Mouse (Mus musculus) CH12.LX (cell line): ENCODE results near the gene Kalrn.

ENCODE experiments used
- CTCF ChIP-seq, 2 experiments: IDR thresholded peaks in 1 of 2; conservative IDR thresholded peaks in 1 of 2; 2 replicates each; pipeline ENCODE4 v1.5.1; 2011 to 2012; ENCODE audit warnings: low read depth in 2 of 2, low read length in 2 of 2, improper control_type of control experiment in 1 of 2, inconsistent platforms in 1 of 2, mild to moderate bottlenecking in 1 of 2, moderate library complexity in 1 of 2
- E2F4 ChIP-seq: IDR thresholded peaks from 2 replicates; pipeline ENCODE4 v1.6.1; 2011; ENCODE audit warnings: low read depth, low read length, improper control_type of control experiment; ENCODE audit not compliant: insufficient replicate concordance
- EP300 ChIP-seq: IDR thresholded peaks from 2 replicates; pipeline ENCODE4 v1.6.1; 2011; ENCODE audit warnings: low read length, improper control_type of control experiment
- JUND ChIP-seq: conservative IDR thresholded peaks from 2 replicates; pipeline ENCODE4 v1.6.1; 2011; ENCODE audit warnings: low read depth, low read length, improper control_type of control experiment
- MAZ ChIP-seq: IDR thresholded peaks from 2 replicates; pipeline ENCODE4 v1.6.1; 2012; ENCODE audit warnings: low read depth, mild to moderate bottlenecking, inconsistent platforms, low read length, improper control_type of control experiment, moderate library complexity
- NELFE ChIP-seq: IDR thresholded peaks from 2 replicates; pipeline ENCODE4 v1.6.1; 2011; ENCODE audit warnings: low read depth, low read length, improper control_type of control experiment
- PAX5 ChIP-seq: IDR thresholded peaks from 2 replicates; pipeline ENCODE4 v1.6.1; 2012; ENCODE audit warnings: low read length, inconsistent platforms, mixed read lengths
- POLR2A ChIP-seq: IDR thresholded peaks from 2 replicates; pipeline ENCODE4 v1.6.1; 2011; ENCODE audit warnings: low read depth, mild to moderate bottlenecking, improper control_type of control experiment, low read length
- POLR2AphosphoS2 ChIP-seq: IDR thresholded peaks from 2 replicates; pipeline ENCODE4 v1.6.1; 2011; ENCODE audit warnings: low read depth, low read length, improper control_type of control experiment
- SIN3A ChIP-seq: IDR thresholded peaks from 2 replicates; pipeline ENCODE4 v1.6.1; 2012; ENCODE audit warnings: low read length, improper control_type of control experiment, inconsistent platforms
- TBP ChIP-seq: conservative IDR thresholded peaks from 2 replicates; pipeline ENCODE4 v1.6.1; 2011; ENCODE audit warnings: low read depth, low read length, improper control_type of control experiment
- ZC3H11A ChIP-seq: IDR thresholded peaks from 2 replicates; pipeline ENCODE4 v1.6.1; 2012; ENCODE audit warnings: low read depth, mild to moderate bottlenecking, inconsistent platforms, low read length, improper control_type of control experiment
- ZKSCAN1 ChIP-seq: IDR thresholded peaks from 2 replicates; pipeline ENCODE4 v1.6.1; 2012; ENCODE audit warnings: low read depth, inconsistent platforms, low read length, improper control_type of control experiment, borderline replicate concordance

- TF ChIP-seq E2F4 = no peak
- TF ChIP-seq SIN3A = no peak
- no peak for TF ChIP-seq CTCF (conservative IDR thresholded peaks at IDR 0.05 in 1 of 2, IDR thresholded peaks at IDR 0.05 in 1 of 2; ENCODE audit: low read depth in 2 of 2, low read length in 2 of 2)
- TF ChIP-seq PAX5 = no peak
- TF ChIP-seq TBP = no peak
- no peak for TF ChIP-seq MAZ
- TF ChIP-seq POLR2AphosphoS2 = no peak
- TF ChIP-seq POLR2A = no peak
- no peak for TF ChIP-seq EP300
- TF ChIP-seq ZC3H11A = no peak
- TF ChIP-seq NELFE = no peak
- TF ChIP-seq JUND = no peak
- TF ChIP-seq ZKSCAN1 = no peak
Measured at GRCm38 (mm10) chr16:34546805-34547509, 26.4 kb downstream of the Kalrn start.
